Mouse (Mus musculus): Measurements from ENCODE around the gene B3galnt1.

GRCm38 (mm10) chr3:69594071-69594470 is 4.7 kb downstream of the B3galnt1 start:
- TF ChIP-seq CTCF (IDR thresholded peaks at IDR 0.05 in 2 of 3, conservative IDR thresholded peaks at IDR 0.05 in 1 of 3; ENCODE audit: control insufficient read depth in 1 of 3, insufficient read depth in 1 of 3, low read depth in 2 of 3, low read length in 3 of 3, poor library complexity in 1 of 3, severe bottlenecking in 1 of 3) (no peak), GATA1 (IDR thresholded peaks at IDR 0.05; ENCODE audit: low read depth, low read length) (no peak), POLR2A (IDR thresholded peaks at IDR 0.05; ENCODE audit: control insufficient read depth in 1 of 2, insufficient read depth in 1 of 2, low read depth in 1 of 2, low read length in 2 of 2, poor library complexity in 1 of 2) (no peak), ZMIZ1 (IDR thresholded peaks at IDR 0.05; ENCODE audit: low read depth, low read length) (no peak), GABPA (IDR thresholded peaks at IDR 0.05; ENCODE audit: low read depth, low read length) (no peak)
